Mouse (Mus musculus) CH12.LX (cell line): Measurements from ENCODE around the gene Gm21983.

Source experiments
- CHD2 ChIP-seq: IDR thresholded peaks from 2 replicates; pipeline ENCODE4 v1.6.1; 2011; ENCODE audit warnings: low read length, improper control_type of control experiment
- CTCF ChIP-seq, 2 experiments: IDR thresholded peaks in 1 of 2; conservative IDR thresholded peaks in 1 of 2; 2 replicates each; pipeline ENCODE4 v1.5.1; 2011 to 2012; ENCODE audit warnings: low read depth in 2 of 2, low read length in 2 of 2, improper control_type of control experiment in 1 of 2, inconsistent platforms in 1 of 2, mild to moderate bottlenecking in 1 of 2, moderate library complexity in 1 of 2
- POLR2A ChIP-seq: IDR thresholded peaks from 2 replicates; pipeline ENCODE4 v1.6.1; 2011; ENCODE audit warnings: low read depth, mild to moderate bottlenecking, improper control_type of control experiment, low read length
- ZKSCAN1 ChIP-seq: IDR thresholded peaks from 2 replicates; pipeline ENCODE4 v1.6.1; 2012; ENCODE audit warnings: low read depth, inconsistent platforms, low read length, improper control_type of control experiment, borderline replicate concordance
- ZNF384 ChIP-seq: IDR thresholded peaks from 2 replicates; pipeline ENCODE4 v1.6.1; 2012; ENCODE audit warnings: low read depth, low read length, improper control_type of control experiment, inconsistent platforms

DNA sequence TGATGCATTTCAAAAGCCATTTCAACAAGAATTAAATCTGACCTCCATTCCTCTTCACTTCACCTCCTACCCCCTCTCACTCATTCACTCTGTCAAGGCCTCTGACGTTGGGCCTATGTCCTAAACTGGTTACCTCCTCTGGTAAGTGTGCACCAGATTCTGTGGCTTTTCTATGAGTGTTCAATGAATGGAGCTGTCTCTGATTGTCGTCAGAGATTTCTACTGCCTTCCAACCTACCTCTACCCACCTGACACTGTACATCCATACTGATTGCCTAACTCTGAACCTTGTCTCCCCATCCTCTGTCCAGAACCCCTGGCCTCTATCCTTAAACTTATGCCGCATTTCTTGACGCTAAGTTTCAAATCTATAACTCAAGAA, 3.0 kb downstream of the Gm21983 start:
- no peak for TF ChIP-seq ZKSCAN1
- TF ChIP-seq POLR2A, result no peak
- TF ChIP-seq CHD2, result no peak
- no peak for TF ChIP-seq CTCF (conservative IDR thresholded peaks at IDR 0.05 in 1 of 2, IDR thresholded peaks at IDR 0.05 in 1 of 2; ENCODE audit: low read depth in 2 of 2, low read length in 2 of 2)
- no peak for TF ChIP-seq ZNF384
